Comparison of ENCODE assay signal across 19 mouse cellular contexts in the genomic region with DNA sequence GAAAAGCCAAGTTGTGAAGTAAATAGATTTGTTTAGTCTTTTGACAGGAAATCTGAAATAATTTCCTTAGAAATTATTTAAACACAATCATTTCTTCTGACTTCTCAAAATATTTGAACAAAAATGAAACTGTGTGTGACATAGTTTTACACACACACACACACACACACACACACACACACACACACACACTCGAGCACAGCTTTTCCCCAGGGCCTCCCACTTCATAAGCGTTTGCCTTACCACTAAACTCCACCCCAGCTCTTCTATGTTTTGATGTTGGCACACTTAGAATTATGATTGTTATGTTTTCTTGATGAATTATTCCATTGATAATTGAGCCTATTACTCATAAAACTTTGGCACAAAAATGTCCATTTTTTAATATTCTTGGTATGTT. TPM values are rescaled to one million over a fixed set of nuclear protein-coding genes. Genes with fewer than 3 reads are reported as not detected.
A peak's percentile ranks its signal among the peaks of the same experiment; 100 is the strongest.
DNase-seq lines count a peak whose midpoint lies in the region; ATAC-seq and TF ChIP-seq lines count a peak whose summit lies in the region.
"Had no signal": no experiment of that assay in that cellular context is flagged by ENCODE, and none has a peak within 500 bp of the region (broad histone marks: within the 10 kb centered on the region; RNA-seq: fewer than 3 reads in every experiment).

No protein-coding gene starts in this region.

- H3K9ac ChIP-seq in heart, embryonic 11.5 days (ENCODE audit: low read depth, low read length), result no peak overlapping the region
- no peak overlapping the region for H3K9ac ChIP-seq in midbrain, embryonic 11.5 days (ENCODE audit: low read length)
- H3K9ac ChIP-seq in midbrain, embryonic 13.5 days (replicated peaks), result no peak overlapping the region

- no peaks in the 10 kb centered on the region for H3K9me3 ChIP-seq in heart, embryonic 11.5 days (replicated peaks; ENCODE audit: control insufficient read depth, low read length)
- no peaks in the 10 kb centered on the region for H3K9me3 ChIP-seq in midbrain, embryonic 11.5 days (ENCODE audit: control insufficient read depth, low read length)
- 0 out of 2 replicates have a peak, but pooled peaks cover 2% of the 10 kb centered on the region for H3K9me3 ChIP-seq in midbrain, embryonic 13.5 days

- no peak overlapping the region for H3K4me2 ChIP-seq in heart, embryonic 11.5 days
- H3K4me2 ChIP-seq in midbrain, embryonic 11.5 days, result no peak overlapping the region
- H3K4me2 ChIP-seq in midbrain, embryonic 13.5 days (replicated peaks), result no peak overlapping the region

- H3K27ac ChIP-seq in gastrocnemius, adult 2 months, result peak overlapping the region; percentile 62
- no peak overlapping the region for H3K27ac ChIP-seq in heart, embryonic 11.5 days (ENCODE audit: low read depth, low read length)
- no peak overlapping the region for H3K27ac ChIP-seq in midbrain, embryonic 11.5 days (ENCODE audit: low read depth, low read length)
- no peak overlapping the region for H3K27ac ChIP-seq in midbrain, embryonic 13.5 days

- no peak for DNase-seq in gastrocnemius, adult 2 months
- no peak for DNase-seq in gastrocnemius, postnatal 36 days
- peak; percentile 73 for DNase-seq in heart, adult 11 months
- peak; percentile 67 for DNase-seq in midbrain, embryonic 11.5 days (ENCODE audit: low spot score, missing footprints)
- peak; percentile 19 for DNase-seq in 3T3-L1 (ENCODE audit: low read depth, low spot score)
- no peak for DNase-seq in embryo, embryonic 10 days (ENCODE audit: low spot score)
- DNase-seq: adrenal gland, adult 8-10 months; adrenal gland, postnatal 25 days; B cell, adult 2 months; cerebellum, adult 11 months; cerebellum, adult 11-12 months; cerebellum, adult 18-20 months had no signal

- intact Hi-C loops in gastrocnemius, adult 2 months (cut with DNase I), result no loop called here
- intact Hi-C loops in gastrocnemius, postnatal 36 days (cut with DNase I), result no loop called here

- H3K36me3 ChIP-seq in heart, embryonic 11.5 days (ENCODE audit: control insufficient read depth, insufficient read depth, low read length), result no peaks in the 10 kb centered on the region
- H3K36me3 ChIP-seq in midbrain, embryonic 11.5 days (ENCODE audit: control insufficient read depth, insufficient read depth, low read length), result no peaks in the 10 kb centered on the region
- H3K36me3 ChIP-seq in midbrain, embryonic 13.5 days, result no peaks in the 10 kb centered on the region
- H3K36me3 ChIP-seq: G1E had no signal

- H3K4me3 ChIP-seq in gastrocnemius, adult 2 months, result no peak overlapping the region
- no peak overlapping the region for H3K4me3 ChIP-seq in heart, embryonic 11.5 days (ENCODE audit: low read depth, low read length)
- H3K4me3 ChIP-seq in midbrain, embryonic 11.5 days (ENCODE audit: low read depth, low read length), result no peak overlapping the region
- H3K4me3 ChIP-seq in midbrain, embryonic 13.5 days (replicated peaks), result no peak overlapping the region

- WGBS in heart, embryonic 11.5 days (ENCODE audit: insufficient replicate concordance), result 79% methylated on average over 2 of the region's 2 CpGs
- 88% methylated on average over 2 of the region's 2 CpGs for WGBS in midbrain, embryonic 11.5 days
- 87% methylated on average over 2 of the region's 2 CpGs for WGBS in midbrain, embryonic 13.5 days

- no peaks in the 10 kb centered on the region for H3K27me3 ChIP-seq in heart, embryonic 11.5 days (ENCODE audit: control insufficient read depth, insufficient read depth, low read length)
- H3K27me3 ChIP-seq in midbrain, embryonic 11.5 days (ENCODE audit: control insufficient read depth, insufficient read depth, low read length), result no peaks in the 10 kb centered on the region
- H3K27me3 ChIP-seq in midbrain, embryonic 13.5 days, result no peaks in the 10 kb centered on the region
- H3K27me3 ChIP-seq: CH12.LX, Patski had no signal

- ATAC-seq in heart, embryonic 11.5 days (replicated peaks; ENCODE audit: insufficient number of reproducible peaks, low FRiP score, low TSS enrichment), result no peak
- ATAC-seq in midbrain, embryonic 11.5 days (ENCODE audit: low FRiP score), result no peak
- no peak for ATAC-seq in midbrain, embryonic 13.5 days
- ATAC-seq: activated CD4-positive, CD25-positive, alpha-beta regulatory T cell, adult 4 months; CD4-positive, CD25-positive, alpha-beta regulatory T cell, adult 4 months; Patski had no signal

- TF ChIP-seq CTCF in gastrocnemius, adult 2 months (IDR thresholded peaks at IDR 0.05), result no peak

- H3K4me1 ChIP-seq in heart, embryonic 11.5 days (ENCODE audit: control insufficient read depth, insufficient read depth, low read length), result peaks cover 3% of the 10 kb centered on the region; the same call in 1 of the 2 replicates
- peaks cover 3% of the 10 kb centered on the region; the same call in 1 of the 2 replicates for H3K4me1 ChIP-seq in midbrain, embryonic 11.5 days (ENCODE audit: control insufficient read depth, insufficient read depth, low read length)
- H3K4me1 ChIP-seq in midbrain, embryonic 13.5 days (replicated peaks), result peaks cover 11% of the 10 kb centered on the region; the same call in 1 of the 2 replicates

RNA-seq across cellular contexts. Expression of a gene that starts 22.9 kb away (rescaled TPM):
- 1 to 10 TPM in 1 of 2 experiments, under 1 TPM in 1; 0.77 to 1.7 TPM for total RNA-seq in gastrocnemius, adult 2 months (2021)
- 1 to 10 TPM; 1.5 to 1.6 TPM for total RNA-seq in gastrocnemius, postnatal 36 days (2021)
- 3.2 and 4.2 TPM in 2 replicates for polyA plus RNA-seq in heart, embryonic 11.5 days (2014; fragmentation: Nextera tagmentation; extraction: Ambion mirVana)
- polyA plus RNA-seq in midbrain, embryonic 11.5 days (2014; fragmentation: Nextera tagmentation; extraction: Ambion mirVana), result 2.8 and 3.1 TPM in 2 replicates
- polyA plus RNA-seq in midbrain, embryonic 13.5 days (2015; fragmentation: Nextera tagmentation; extraction: Ambion mirVana), result 1.6 and 1.7 TPM in 2 replicates
- polyA plus RNA-seq: CD4-positive, CD25-positive, alpha-beta regulatory T cell, adult 4 months had no signal

Comparison
In these comparisons a context has a peak if more than half of its experiments do, and no peak if none do; other contexts are left out.
1. DNase-seq: peak in heart, adult 11 months (single experiment), midbrain, embryonic 11.5 days (single experiment) and 3T3-L1 (single experiment); none in gastrocnemius, adult 2 months (single experiment), gastrocnemius, postnatal 36 days (0 of 2) and embryo, embryonic 10 days (single experiment).